Mouse (Mus musculus) limb, embryonic 14.5 days (tissue): ENCODE data around the gene Rad51d. TPM values are rescaled to one million over a fixed set of nuclear protein-coding genes. Genes with fewer than 3 reads are reported as not detected.

ENCODE experiments used
- ATAC-seq: fragments of 200-750 bp; cut with Nextera tagmentation; 2 replicates; pipeline ENCODE4 v1.8.0; 2017; ENCODE audit warnings: low read depth, moderate number of reproducible peaks, moderate TSS enrichment; ENCODE audit not compliant: low FRiP score
- DNase-seq: peaks from one replicate; pipeline ENCODE4 v3.0.0-alpha.2; 2015; ENCODE audit warnings: low spot score
- H3K27ac ChIP-seq: fragments of 300-500 bp; sonication (generic); replicated peaks from 2 replicates; pipeline ENCODE4 v1.5.1; 2014; ENCODE audit warnings: low read depth, mild to moderate bottlenecking, low read length, moderate library complexity, mixed read lengths
- H3K27me3 ChIP-seq: fragments of 300-500 bp; sonication (generic); 2 replicates; pipeline ENCODE4 v1.6.1; 2014; ENCODE audit warnings: low read length, mixed read lengths; ENCODE audit not compliant: control insufficient read depth, insufficient read depth
- H3K36me3 ChIP-seq: fragments of 300-500 bp; sonication (generic); 2 replicates; pipeline ENCODE4 v1.6.1; 2014; ENCODE audit warnings: mild to moderate bottlenecking, low read length, moderate library complexity, mixed read lengths; ENCODE audit not compliant: control insufficient read depth, insufficient read depth
- H3K4me1 ChIP-seq: fragments of 300-500 bp; sonication (generic); 2 replicates; pipeline ENCODE4 v1.6.1; 2014; ENCODE audit warnings: antibody characterized with exemption, low read length, mixed read lengths; ENCODE audit not compliant: control insufficient read depth, insufficient read depth
- H3K4me2 ChIP-seq: fragments of 300-500 bp; sonication (generic); replicated peaks from 2 replicates; pipeline ENCODE4 v1.6.1; 2014; ENCODE audit warnings: low read depth, mild to moderate bottlenecking, low read length, moderate library complexity; ENCODE audit not compliant: severe bottlenecking
- H3K4me3 ChIP-seq: fragments of 300-500 bp; sonication (generic); replicated peaks from 2 replicates; pipeline ENCODE4 v1.5.1; 2014; ENCODE audit warnings: low read length
- H3K9ac ChIP-seq: fragments of 300-500 bp; sonication (generic); 2 replicates; pipeline ENCODE4 v1.6.1; 2014; ENCODE audit warnings: mild to moderate bottlenecking, low read depth, low read length, moderate library complexity; ENCODE audit not compliant: severe bottlenecking
- H3K9me3 ChIP-seq: fragments of 300-500 bp; sonication (generic); 2 replicates; pipeline ENCODE4 v1.6.1; 2016; ENCODE audit warnings: low read length; ENCODE audit not compliant: control insufficient read depth
- POLR2A ChIP-seq: fragments of 200-500 bp; IDR thresholded peaks from 2 replicates; pipeline ENCODE4 v1.8.0; 2012; ENCODE audit warnings: inconsistent platforms, mild to moderate bottlenecking, moderate library complexity, borderline replicate concordance; ENCODE audit not compliant: insufficient read depth, insufficient read length; ENCODE audit errors: extremely low read depth
- WGBS: fragments of 180-500 bp; shearing (Covaris S2); extraction: QIAGEN DNeasy Blood & Tissue Kit; methylation state at CpG from one replicate; pipeline ENCODE4 v1.1.7; 2014; 5-methylcytosine and 5-hydroxymethylcytosine counted together
- polyA plus RNA-seq, 2 experiments: library from polyadenylated mRNA; depleted of rRNA in 1 of 2; stranded (reverse) in 1 of 2; unstranded in 1 of 2; fragments of >200 nt; fragmentation: Nextera tagmentation in 1 of 2; extraction: Ambion mirVana in 1 of 2; gene quantifications; 2 replicates each; pipeline versions ENCODE4 v1.2.1 to v1.2.3; 2012 to 2014

Rad51d gene
- polyA plus RNA-seq, 2 experiments: 11.5 to 12.9 TPM

DNA sequence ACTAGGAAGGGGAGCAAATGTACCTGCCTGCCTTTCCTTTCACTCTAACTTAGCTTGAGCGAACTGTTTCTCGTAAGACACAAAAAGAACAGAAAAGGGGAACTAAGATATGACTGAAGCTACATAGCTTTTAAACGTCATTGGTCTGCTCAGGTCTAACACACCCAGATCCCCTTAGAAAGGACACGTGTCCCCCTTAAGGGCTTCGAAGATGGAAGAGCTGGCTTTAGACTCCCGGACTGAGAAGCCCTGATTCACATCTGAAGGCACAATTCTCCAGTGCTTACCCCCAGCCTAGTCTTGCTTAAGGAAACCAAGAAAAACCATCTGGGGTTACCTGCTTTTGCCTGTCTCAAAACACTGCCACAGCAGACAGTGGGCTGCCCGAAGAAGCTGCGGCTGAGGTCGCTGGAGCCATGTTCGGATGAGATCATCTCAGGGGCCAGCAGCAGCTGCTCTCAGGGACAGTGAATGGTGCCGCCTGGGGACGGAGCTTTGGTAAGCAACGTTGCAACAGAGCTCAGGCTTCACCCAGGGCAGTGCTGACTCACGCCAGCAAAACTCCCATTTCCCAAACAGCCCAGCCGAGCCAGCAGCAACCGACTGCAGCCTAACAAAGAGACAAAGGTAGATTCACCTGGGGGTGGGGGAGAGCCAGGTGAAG lies 44.9 kb downstream of the Rad51d start:
- WGBS: 29% methylated on average over 16 of the region's 16 CpGs

DNA sequence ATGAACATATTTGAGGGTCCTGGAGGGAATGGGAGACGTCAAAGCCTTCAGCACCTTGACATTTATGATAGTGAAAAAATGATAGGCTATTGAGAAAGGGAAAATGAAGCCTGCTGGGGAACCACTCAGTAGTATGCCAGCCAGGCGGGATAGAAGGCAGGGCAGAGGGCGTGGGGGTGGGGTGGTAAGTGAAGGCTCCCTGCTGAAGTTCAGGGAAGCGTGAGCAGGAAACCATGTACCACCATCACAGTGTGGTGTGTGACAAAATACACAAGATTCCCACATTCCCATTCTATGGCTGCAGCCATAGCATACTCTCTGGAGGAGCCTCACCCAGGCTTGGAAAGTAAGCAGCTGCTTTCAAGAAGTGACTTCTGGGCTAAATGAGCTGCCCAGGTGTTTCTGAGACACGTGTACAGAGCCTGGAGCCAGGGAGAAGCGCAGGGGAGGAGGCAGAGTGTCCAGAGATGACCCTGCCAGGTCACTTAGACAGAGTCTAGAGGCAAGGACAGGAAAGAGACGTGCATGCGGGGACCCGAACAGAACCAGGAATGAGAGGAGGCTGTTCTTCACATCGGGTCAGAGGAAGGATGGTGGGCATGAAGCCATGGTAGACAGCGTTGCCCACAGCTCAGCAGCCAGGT lies 45.5 kb downstream of the Rad51d start:
- Histone ChIP-seq H3K4me2 (no peak overlapping the region), H3K4me1 (peaks cover 18% of the 10 kb centered on the region), H3K27me3 (no peaks in the 10 kb centered on the region), H3K4me3 (no peak overlapping the region), H3K9ac (no peak overlapping the region), H3K27ac (no peak overlapping the region), H3K36me3 (no peaks in the 10 kb centered on the region), H3K9me3 (no peaks in the 10 kb centered on the region)
- whole genome bisulfite sequencing: 70% methylated on average over 11 of the region's 11 CpGs
- DNase-seq (no peak), ATAC-seq (no peak)
- TF ChIP-seq POLR2A: no peak

More for the DNA sequence above, 44.9 kb downstream of the Rad51d start:
- no peaks in the 10 kb centered on the region for H3K9me3 ChIP-seq
- no peak overlapping the region; the same call in 1 of the 2 replicates for H3K9ac ChIP-seq
- DNase-seq (no peak), ATAC-seq (peak; percentile 60)
- no peaks in the 10 kb centered on the region for H3K36me3 ChIP-seq
- peaks cover 23% of the 10 kb centered on the region for H3K4me1 ChIP-seq
- 0 out of 2 replicates have a peak overlapping the region, but pooled peaks have one; percentile 7 for H3K27ac ChIP-seq
- no peak for TF ChIP-seq POLR2A
- H3K4me2 ChIP-seq: peak overlapping the region; percentile 30; the same call in 1 of the 2 replicates
- no peak overlapping the region for H3K4me3 ChIP-seq
- no peaks in the 10 kb centered on the region for H3K27me3 ChIP-seq

DNA sequence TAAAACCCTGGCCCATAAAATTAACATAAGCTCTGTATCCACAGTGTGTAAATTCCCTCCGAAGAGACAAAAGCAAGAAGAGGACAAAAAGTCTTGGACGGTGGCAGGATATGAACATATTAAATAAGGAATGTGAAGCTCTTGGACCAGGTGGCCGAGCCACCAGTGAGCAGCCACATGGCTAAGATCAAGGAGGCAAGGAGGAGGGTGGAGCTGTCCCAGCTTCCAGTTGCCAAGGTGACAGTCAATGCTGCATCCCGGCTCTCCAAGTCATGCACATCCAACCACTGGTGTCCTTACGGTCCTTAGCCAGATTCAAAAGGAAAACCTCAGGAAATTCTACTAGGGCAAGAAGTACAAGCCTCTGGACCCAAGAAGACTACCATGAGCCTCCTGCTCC lies 51.9 kb downstream of the Rad51d start:
- Histone ChIP-seq H3K27ac (no peak overlapping the region), H3K4me3 (no peak overlapping the region), H3K36me3 (no peaks in the 10 kb centered on the region), H3K4me1 (peaks cover 12% of the 10 kb centered on the region; the same call in 1 of the 2 replicates), H3K27me3 (no peaks in the 10 kb centered on the region), H3K9me3 (no peaks in the 10 kb centered on the region), H3K9ac (no peak overlapping the region), H3K4me2 (no peak overlapping the region)
- ATAC-seq (peak; percentile 34; the same call in 1 of the 2 replicates), DNase-seq (no peak)
- TF ChIP-seq POLR2A: no peak
- WGBS: 36% methylated on average over 5 of the region's 5 CpGs

DNA sequence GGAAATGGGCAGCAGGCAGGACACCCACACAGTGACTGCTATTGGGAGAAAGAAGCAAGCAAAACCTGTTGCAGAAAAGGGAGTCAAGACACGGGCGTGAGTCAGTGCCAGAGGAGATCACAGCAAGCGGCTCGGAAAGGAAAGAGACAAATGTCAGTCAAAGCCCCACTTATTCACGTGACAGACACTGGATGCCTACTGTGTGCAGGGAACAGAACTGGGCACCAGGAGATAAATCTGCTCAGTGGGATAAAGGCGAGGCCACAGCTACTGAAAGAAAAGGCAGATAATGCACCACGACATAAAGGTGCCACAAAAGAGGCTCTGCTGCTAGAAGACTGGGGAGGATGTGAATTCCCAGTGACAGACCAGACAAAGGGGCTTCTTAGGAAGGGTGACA lies 52.6 kb downstream of the Rad51d start:
- Histone ChIP-seq H3K4me3 (no peak overlapping the region), H3K27me3 (no peaks in the 10 kb centered on the region), H3K27ac (no peak overlapping the region), H3K4me2 (no peak overlapping the region), H3K9me3 (no peaks in the 10 kb centered on the region), H3K36me3 (no peaks in the 10 kb centered on the region), H3K4me1 (peaks cover 12% of the 10 kb centered on the region; the same call in 1 of the 2 replicates), H3K9ac (no peak overlapping the region)
- WGBS: 70% methylated on average over 7 of the region's 7 CpGs
- TF ChIP-seq POLR2A: no peak
- no peak for ATAC-seq
- no peak for DNase-seq

DNA sequence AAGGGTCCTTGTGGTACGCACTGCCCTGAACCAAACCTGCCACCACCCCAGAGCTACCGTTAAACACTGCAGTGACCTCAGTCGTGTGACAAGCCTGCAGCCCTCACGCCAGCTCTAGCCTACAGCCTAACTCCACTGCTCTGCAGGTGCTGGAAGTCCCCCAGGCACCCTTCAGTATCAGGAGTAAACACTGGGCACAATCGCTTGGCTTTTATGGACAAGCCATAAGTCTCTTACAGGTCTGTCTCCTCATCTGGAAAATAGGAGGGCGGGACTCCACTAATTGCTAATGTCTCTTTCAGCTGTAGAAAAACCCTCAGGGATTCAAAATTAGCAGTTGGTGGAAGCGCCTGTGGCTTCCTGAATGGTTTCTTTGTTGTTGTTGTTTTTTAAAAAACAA lies 53.2 kb downstream of the Rad51d start:
- H3K9ac ChIP-seq: no peak overlapping the region
- no peak for DNase-seq
- H3K4me1 ChIP-seq: peaks cover 12% of the 10 kb centered on the region; the same call in 1 of the 2 replicates
- H3K4me3 ChIP-seq: no peak overlapping the region
- H3K27ac ChIP-seq: no peak overlapping the region
- 29% methylated on average over 7 of the region's 7 CpGs for WGBS
- H3K9me3 ChIP-seq: no peaks in the 10 kb centered on the region
- ATAC-seq: no peak
- no peak for TF ChIP-seq POLR2A
- H3K36me3 ChIP-seq: no peaks in the 10 kb centered on the region
- H3K4me2 ChIP-seq: no peak overlapping the region
- no peaks in the 10 kb centered on the region for H3K27me3 ChIP-seq
